Mouse (Mus musculus): Measurements from ENCODE around the gene Ube2ql1. TPM values are rescaled to one million over a fixed set of nuclear protein-coding genes. Genes with fewer than 3 reads are reported as not detected.

Ube2ql1 gene
- total and polyA plus RNA-seq, 2 experiments: 0.09 TPM

DNA sequence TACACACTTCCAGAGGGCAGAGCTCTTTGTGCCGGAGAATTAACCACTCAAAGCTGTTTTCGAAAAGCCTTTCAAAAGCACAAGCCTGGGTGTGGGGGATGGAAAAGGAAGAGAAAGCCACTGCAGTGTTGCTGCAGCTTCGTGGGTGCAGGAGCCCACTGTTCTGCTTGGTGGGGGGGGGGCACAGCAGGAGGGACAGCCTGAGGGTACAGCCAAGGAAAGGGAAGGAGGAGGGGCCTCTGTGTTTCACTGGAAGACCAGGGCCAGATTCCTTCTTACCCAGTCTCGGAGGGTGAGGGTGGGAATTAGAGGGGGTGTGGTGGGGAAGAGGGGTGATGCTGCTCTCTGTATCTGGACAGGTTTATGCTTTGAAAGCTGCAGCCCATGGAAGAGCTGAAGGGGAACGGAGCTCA, 54.3 kb downstream of the Ube2ql1 start:
- no peak for DNase-seq (ENCODE audit: extremely low read depth, low read depth, low spot score)
- TF ChIP-seq CTCF (IDR thresholded peaks at IDR 0.05; ENCODE audit: low read depth, low read length) (no peak), POLR2A (IDR thresholded peaks at IDR 0.05; ENCODE audit: extremely low read depth, insufficient read depth, low read length) (no peak)
- 61% methylated on average over 5 of the region's 5 CpGs for WGBS
- Histone ChIP-seq H3K4me3 (ENCODE audit: insufficient read depth, low read depth, low read length) (no peak overlapping the region), H3K4me1 (ENCODE audit: control insufficient read depth, insufficient read depth, low read length) (no peaks in the 10 kb centered on the region), H3K27me3 (ENCODE audit: control insufficient read depth, insufficient read depth, low read length) (no peaks in the 10 kb centered on the region), H3K27ac (replicated peaks; ENCODE audit: insufficient read depth, low read depth, low read length) (no peak overlapping the region), H3K36me3 (ENCODE audit: control insufficient read depth, insufficient read depth, low read length) (no peaks in the 10 kb centered on the region), H3K79me2 (ENCODE audit: control insufficient read depth, insufficient read depth, low read length) (no peaks in the 10 kb centered on the region), H3K9ac (ENCODE audit: low read depth, low read length) (no peak overlapping the region)

DNA sequence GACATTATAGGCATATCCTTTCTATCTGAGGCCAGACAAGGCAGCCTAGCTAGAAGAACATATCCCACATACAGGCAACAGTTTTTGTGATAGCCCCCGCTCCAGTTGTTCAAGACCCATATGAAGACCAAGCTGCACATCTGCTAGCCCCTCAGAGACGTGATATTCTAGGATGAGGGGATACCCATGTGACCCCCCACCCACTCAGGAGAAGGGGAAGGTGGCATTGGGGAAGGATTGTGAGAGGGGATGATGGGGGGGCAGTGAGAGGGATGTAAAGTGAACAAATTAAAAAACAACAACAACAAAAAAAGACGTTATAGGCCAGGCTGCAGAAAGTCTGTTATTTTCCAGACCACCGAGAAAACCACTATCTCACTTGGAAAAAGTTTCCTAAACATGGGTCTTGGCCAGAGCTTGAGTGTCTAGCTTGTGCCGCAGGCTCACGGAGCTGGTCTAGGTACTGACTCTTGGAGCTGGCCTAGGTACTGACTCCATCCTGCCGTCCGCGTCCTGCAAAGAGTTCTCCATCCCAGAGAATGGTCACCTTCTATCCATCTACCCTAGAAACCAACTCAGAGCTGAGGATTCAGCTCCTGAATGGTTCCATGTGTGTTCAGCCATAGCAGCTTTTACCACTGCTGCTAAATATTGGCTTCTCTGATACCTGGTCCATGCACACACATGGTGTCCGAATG, 65.6 kb downstream of the Ube2ql1 start:
- TF ChIP-seq CTCF (IDR thresholded peaks at IDR 0.05; ENCODE audit: low read depth, low read length) (no peak), POLR2A (IDR thresholded peaks at IDR 0.05; ENCODE audit: extremely low read depth, insufficient read depth, low read length) (no peak)
- Histone ChIP-seq H3K27ac (replicated peaks; ENCODE audit: insufficient read depth, low read depth, low read length) (no peak overlapping the region), H3K36me3 (ENCODE audit: control insufficient read depth, insufficient read depth, low read length) (no peaks in the 10 kb centered on the region), H3K79me2 (ENCODE audit: control insufficient read depth, insufficient read depth, low read length) (no peaks in the 10 kb centered on the region), H3K9ac (ENCODE audit: low read depth, low read length) (no peak overlapping the region), H3K27me3 (ENCODE audit: control insufficient read depth, insufficient read depth, low read length) (no peaks in the 10 kb centered on the region; the same call in 1 of the 2 replicates), H3K4me3 (ENCODE audit: insufficient read depth, low read depth, low read length) (no peak overlapping the region), H3K4me1 (ENCODE audit: control insufficient read depth, insufficient read depth, low read length) (no peaks in the 10 kb centered on the region)
- 50% methylated on average over 10 of the region's 10 CpGs for WGBS
- no peak for DNase-seq (ENCODE audit: extremely low read depth, low read depth, low spot score)

DNA sequence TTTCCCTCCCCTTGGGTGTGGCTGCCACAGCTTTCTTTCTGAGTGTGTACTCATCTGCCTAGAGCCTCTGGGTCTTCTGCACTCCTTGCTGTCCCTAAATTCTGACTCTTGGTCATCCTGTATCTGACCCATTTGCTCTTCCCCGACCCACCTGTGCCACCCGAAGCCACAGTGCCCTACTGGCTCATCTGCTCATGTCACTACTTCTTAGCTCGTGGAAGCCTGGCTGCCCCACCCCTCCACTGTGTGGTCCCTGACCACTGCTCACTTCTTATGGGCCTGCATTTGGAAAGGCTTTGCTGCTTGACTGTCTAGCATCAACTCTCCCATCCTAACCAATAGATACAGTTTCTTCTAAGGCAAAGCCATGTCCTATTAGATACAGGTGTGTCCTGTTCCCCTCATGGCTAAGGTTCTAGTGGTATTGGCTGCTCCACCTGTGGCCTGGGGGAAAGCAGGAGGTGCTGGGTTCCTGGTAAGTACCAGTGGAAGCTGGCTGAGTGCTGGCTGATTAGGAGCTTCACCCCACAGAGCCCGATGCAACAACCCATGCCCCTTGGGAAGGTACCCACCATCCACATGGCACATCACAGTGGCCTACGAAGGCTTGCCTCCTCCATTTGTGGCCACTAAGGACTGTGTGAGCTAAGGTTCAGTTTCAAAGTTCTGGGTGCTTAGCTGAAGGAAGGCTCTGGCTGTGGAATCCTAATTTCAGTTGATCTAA, 66.3 kb downstream of the Ube2ql1 start:
- Histone ChIP-seq H3K27ac (replicated peaks; ENCODE audit: insufficient read depth, low read depth, low read length) (no peak overlapping the region), H3K4me3 (ENCODE audit: insufficient read depth, low read depth, low read length) (no peak overlapping the region), H3K36me3 (ENCODE audit: control insufficient read depth, insufficient read depth, low read length) (no peaks in the 10 kb centered on the region), H3K79me2 (ENCODE audit: control insufficient read depth, insufficient read depth, low read length) (no peaks in the 10 kb centered on the region), H3K27me3 (ENCODE audit: control insufficient read depth, insufficient read depth, low read length) (no peaks in the 10 kb centered on the region; the same call in 1 of the 2 replicates), H3K4me1 (ENCODE audit: control insufficient read depth, insufficient read depth, low read length) (no peaks in the 10 kb centered on the region), H3K9ac (ENCODE audit: low read depth, low read length) (no peak overlapping the region)
- no peak for TF ChIP-seq POLR2A (IDR thresholded peaks at IDR 0.05; ENCODE audit: extremely low read depth, insufficient read depth, low read length)
- no peak for TF ChIP-seq CTCF (IDR thresholded peaks at IDR 0.05; ENCODE audit: low read depth, low read length)
- no peak for DNase-seq (ENCODE audit: extremely low read depth, low read depth, low spot score)
- 74% methylated on average over 5 of the region's 5 CpGs for WGBS

DNA sequence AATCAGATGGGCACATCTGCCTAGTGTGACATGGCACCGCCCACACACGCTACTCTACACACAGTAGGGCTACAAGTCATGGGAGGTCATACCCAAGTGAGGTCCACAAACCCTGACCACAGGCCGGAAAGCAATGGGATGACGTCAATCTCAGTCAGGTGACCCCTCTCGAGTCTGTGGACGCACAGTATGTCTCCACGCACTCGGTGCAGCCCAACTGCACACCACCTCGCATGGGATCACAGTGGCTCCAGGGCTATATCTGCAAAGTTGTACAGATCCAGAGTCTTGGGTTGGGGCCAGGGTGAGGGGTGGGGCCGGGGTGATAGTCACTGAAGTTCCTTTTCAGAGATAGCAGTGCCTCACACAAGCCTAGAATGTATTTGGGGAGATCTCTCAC, 67.1 kb downstream of the Ube2ql1 start:
- H3K4me3 ChIP-seq (ENCODE audit: insufficient read depth, low read depth, low read length): no peak overlapping the region
- no peaks in the 10 kb centered on the region for H3K36me3 ChIP-seq (ENCODE audit: control insufficient read depth, insufficient read depth, low read length)
- WGBS: 92% methylated on average over 10 of the region's 10 CpGs
- no peak for DNase-seq (ENCODE audit: extremely low read depth, low read depth, low spot score)
- H3K27me3 ChIP-seq (ENCODE audit: control insufficient read depth, insufficient read depth, low read length): no peaks in the 10 kb centered on the region; the same call in 1 of the 2 replicates
- no peak overlapping the region for H3K9ac ChIP-seq (ENCODE audit: low read depth, low read length)
- no peaks in the 10 kb centered on the region for H3K79me2 ChIP-seq (ENCODE audit: control insufficient read depth, insufficient read depth, low read length)
- no peaks in the 10 kb centered on the region for H3K4me1 ChIP-seq (ENCODE audit: control insufficient read depth, insufficient read depth, low read length)
- no peak for TF ChIP-seq CTCF (IDR thresholded peaks at IDR 0.05; ENCODE audit: low read depth, low read length)
- TF ChIP-seq POLR2A (IDR thresholded peaks at IDR 0.05; ENCODE audit: extremely low read depth, insufficient read depth, low read length): no peak
- no peak overlapping the region for H3K27ac ChIP-seq (replicated peaks; ENCODE audit: insufficient read depth, low read depth, low read length)

DNA sequence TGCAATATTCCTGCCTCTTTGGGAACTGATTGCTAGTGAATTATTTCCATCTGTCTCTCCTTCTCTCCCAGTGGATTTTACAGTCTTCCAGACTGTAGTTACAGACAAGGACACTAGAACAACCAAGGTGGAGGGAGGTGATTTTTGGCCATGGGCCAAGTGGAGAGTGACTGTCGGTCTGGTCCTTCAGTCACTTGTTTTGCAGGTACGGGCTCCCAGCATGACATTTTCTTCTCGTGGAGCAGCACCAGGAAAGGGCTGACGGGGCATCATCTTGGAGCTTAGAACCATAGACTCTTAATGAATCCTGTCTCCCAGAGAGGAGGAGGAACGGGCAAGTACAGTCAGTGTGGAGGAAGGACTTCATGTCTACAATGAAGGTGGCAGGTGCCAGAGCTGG, 67.6 kb downstream of the Ube2ql1 start:
- no peaks in the 10 kb centered on the region; the same call in 1 of the 2 replicates for H3K27me3 ChIP-seq (ENCODE audit: control insufficient read depth, insufficient read depth, low read length)
- 89% methylated on average over 5 of the region's 5 CpGs for WGBS
- no peak for DNase-seq (ENCODE audit: extremely low read depth, low read depth, low spot score)
- H3K36me3 ChIP-seq (ENCODE audit: control insufficient read depth, insufficient read depth, low read length): no peaks in the 10 kb centered on the region
- H3K79me2 ChIP-seq (ENCODE audit: control insufficient read depth, insufficient read depth, low read length): no peaks in the 10 kb centered on the region
- H3K4me1 ChIP-seq (ENCODE audit: control insufficient read depth, insufficient read depth, low read length): no peaks in the 10 kb centered on the region
- no peak overlapping the region for H3K27ac ChIP-seq (replicated peaks; ENCODE audit: insufficient read depth, low read depth, low read length)
- H3K4me3 ChIP-seq (ENCODE audit: insufficient read depth, low read depth, low read length): no peak overlapping the region
- H3K9ac ChIP-seq (ENCODE audit: low read depth, low read length): no peak overlapping the region
- TF ChIP-seq CTCF (IDR thresholded peaks at IDR 0.05; ENCODE audit: low read depth, low read length) (no peak), POLR2A (IDR thresholded peaks at IDR 0.05; ENCODE audit: extremely low read depth, insufficient read depth, low read length) (no peak)

DNA sequence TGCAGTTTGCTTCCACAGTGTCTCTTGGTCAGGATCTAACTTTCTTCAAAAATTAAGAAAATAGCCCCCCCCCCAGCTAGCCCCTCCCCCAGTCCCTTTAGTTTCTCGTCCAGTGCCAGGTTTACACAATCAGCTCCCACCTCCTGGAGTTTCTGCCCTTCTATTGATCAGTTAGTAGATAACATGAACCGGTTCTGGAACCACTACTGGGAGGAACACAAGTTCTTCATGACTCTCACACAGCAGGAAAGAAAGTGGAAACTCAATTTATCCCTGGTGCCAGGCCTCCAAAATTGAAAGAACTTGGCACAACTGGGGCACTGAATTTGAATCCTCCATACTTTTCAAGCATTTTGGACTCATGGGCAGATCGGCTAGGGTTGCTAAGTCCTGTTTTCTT, 85.2 kb downstream of the Ube2ql1 start:
- Histone ChIP-seq H3K9ac (ENCODE audit: low read depth, low read length) (no peak overlapping the region), H3K79me2 (ENCODE audit: control insufficient read depth, insufficient read depth, low read length) (no peaks in the 10 kb centered on the region), H3K36me3 (ENCODE audit: control insufficient read depth, insufficient read depth, low read length) (no peaks in the 10 kb centered on the region), H3K27me3 (ENCODE audit: control insufficient read depth, insufficient read depth, low read length) (no peaks in the 10 kb centered on the region), H3K4me3 (ENCODE audit: insufficient read depth, low read depth, low read length) (no peak overlapping the region), H3K4me1 (ENCODE audit: control insufficient read depth, insufficient read depth, low read length) (peaks cover 6% of the 10 kb centered on the region; the same call in 1 of the 2 replicates), H3K27ac (replicated peaks; ENCODE audit: insufficient read depth, low read depth, low read length) (peak overlapping the region; percentile 57; the same call in 1 of the 2 replicates)
- WGBS: 32% methylated on average over 3 of the region's 3 CpGs
- TF ChIP-seq POLR2A (IDR thresholded peaks at IDR 0.05; ENCODE audit: extremely low read depth, insufficient read depth, low read length): no peak
- TF ChIP-seq CTCF (IDR thresholded peaks at IDR 0.05; ENCODE audit: low read depth, low read length): no peak
- DNase-seq (ENCODE audit: extremely low read depth, low read depth, low spot score): peak; percentile 70

Other genes starting within 250 kb of the Ube2ql1 start
- 74.1 and 81.0 TPM in 2 replicates for gene Nsun2, start 206.1 kb downstream of the Ube2ql1 start, total RNA-seq (2014; rRNA removed)
- gene Nsun2, start 206.1 kb downstream of the Ube2ql1 start, polyA plus RNA-seq (2012; rRNA removed): 40.5 and 48.3 TPM in 2 replicates
- 8.7 and 8.9 TPM in 2 replicates for gene Tent4a, start 205.3 kb downstream of the Ube2ql1 start, total RNA-seq (2014; rRNA removed)
- gene Tent4a, start 205.3 kb downstream of the Ube2ql1 start, polyA plus RNA-seq (2012; rRNA removed): 9.9 and 11.0 TPM in 2 replicates
- gene Srd5a1, start 128.4 kb downstream of the Ube2ql1 start, total RNA-seq (2014; rRNA removed): 83.6 and 86.4 TPM in 2 replicates
- gene Srd5a1, start 128.4 kb downstream of the Ube2ql1 start, polyA plus RNA-seq (2012; rRNA removed): 41.9 and 54.7 TPM in 2 replicates
- 12.9 and 13.8 TPM in 2 replicates for gene Med10, start 62.5 kb upstream of the Ube2ql1 start, total RNA-seq (2014; rRNA removed)
- gene Med10, start 62.5 kb upstream of the Ube2ql1 start, polyA plus RNA-seq (2012; rRNA removed): 13.5 and 15.3 TPM in 2 replicates

All from liver, adult 2 months (tissue).